Mouse (Mus musculus) gastrocnemius, adult 2 months (tissue): ENCODE measurements around the gene Klhl20. TPM values are rescaled to one million over a fixed set of nuclear protein-coding genes. Genes with fewer than 3 reads are reported as not detected.

Source experiments
- DNase-seq: peaks from one replicate; pipeline ENCODE4 v3.0.0; 2022
- H3K27ac ChIP-seq: fragments of 200-600 bp; 2 replicates; pipeline ENCODE4 v1.8.1; 2022; ENCODE audit warnings: mild to moderate bottlenecking
- H3K4me3 ChIP-seq: fragments of 200-600 bp; 2 replicates; pipeline ENCODE4 v1.8.1; 2022; ENCODE audit warnings: mild to moderate bottlenecking, moderate library complexity
- CTCF ChIP-seq: fragments of 200-600 bp; IDR thresholded peaks from 2 replicates; pipeline ENCODE4 v1.8.1; 2022; ENCODE audit warnings: antibody characterized with exemption, mild to moderate bottlenecking, moderate library complexity
- intact Hi-C: fragments of 180-260 bp; cut with DNase I; formaldehyde crosslinking; loops from one replicate; pipeline ENCODE4 v1.15.1; 2025
- total RNA-seq, 2 experiments: library from RNA; stranded (reverse); gene quantifications; 2 replicates each; pipeline ENCODE4 v1.2.3; 2021

Gene Klhl20
- total RNA-seq, 2 experiments from 2014 or later, result 7.2 to 8.2 TPM

DNA sequence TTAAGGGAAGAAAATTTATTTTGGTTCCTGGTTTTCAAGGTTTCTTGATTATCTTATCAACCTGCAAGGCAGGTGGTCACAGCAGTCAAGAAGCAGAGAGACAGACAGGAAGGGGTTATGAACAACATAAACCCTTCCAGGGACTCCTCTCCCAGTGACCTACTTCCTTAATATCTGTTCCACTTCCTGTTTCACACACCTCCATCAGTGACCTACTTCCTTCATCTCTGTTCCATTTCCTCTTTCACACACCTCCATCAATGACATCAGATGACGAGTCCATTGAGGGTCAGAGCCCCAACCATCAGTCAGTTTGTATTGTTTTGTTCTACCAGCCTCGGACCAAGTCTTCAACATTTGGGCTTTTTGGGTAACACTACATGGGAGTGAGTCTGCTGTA is 8.2 kb upstream of the Klhl20 start:
- intact Hi-C loops, result no loop called here
- no peak for DNase-seq
- Histone ChIP-seq H3K4me3 (no peak overlapping the region), H3K27ac (no peak overlapping the region)
- no peak for TF ChIP-seq CTCF

DNA sequence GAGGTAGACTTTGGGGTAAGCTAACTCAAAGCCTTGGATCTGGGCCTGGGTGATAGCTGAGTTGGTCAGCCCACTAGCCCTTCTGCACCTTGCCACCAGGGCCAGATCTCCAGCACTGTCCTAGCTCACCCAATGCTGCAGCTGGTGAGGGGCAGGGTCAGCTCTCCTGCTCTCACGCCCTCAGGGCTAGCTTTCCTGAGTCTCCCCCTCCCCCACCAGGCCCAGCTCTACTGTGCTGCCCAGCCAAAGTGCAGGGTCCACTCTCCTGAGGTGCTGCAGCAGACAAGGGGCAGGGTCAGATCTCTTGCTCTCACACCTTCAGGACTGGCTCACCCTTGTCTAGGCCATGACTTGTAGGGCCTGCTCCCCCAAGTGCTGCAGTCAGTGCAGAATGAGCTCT is 4.8 kb downstream of the Klhl20 start:
- no peak for TF ChIP-seq CTCF
- H3K4me3 ChIP-seq, result no peak overlapping the region
- no peak for DNase-seq
- H3K27ac ChIP-seq, result no peak overlapping the region
- intact Hi-C loops, result no loop called here

DNA sequence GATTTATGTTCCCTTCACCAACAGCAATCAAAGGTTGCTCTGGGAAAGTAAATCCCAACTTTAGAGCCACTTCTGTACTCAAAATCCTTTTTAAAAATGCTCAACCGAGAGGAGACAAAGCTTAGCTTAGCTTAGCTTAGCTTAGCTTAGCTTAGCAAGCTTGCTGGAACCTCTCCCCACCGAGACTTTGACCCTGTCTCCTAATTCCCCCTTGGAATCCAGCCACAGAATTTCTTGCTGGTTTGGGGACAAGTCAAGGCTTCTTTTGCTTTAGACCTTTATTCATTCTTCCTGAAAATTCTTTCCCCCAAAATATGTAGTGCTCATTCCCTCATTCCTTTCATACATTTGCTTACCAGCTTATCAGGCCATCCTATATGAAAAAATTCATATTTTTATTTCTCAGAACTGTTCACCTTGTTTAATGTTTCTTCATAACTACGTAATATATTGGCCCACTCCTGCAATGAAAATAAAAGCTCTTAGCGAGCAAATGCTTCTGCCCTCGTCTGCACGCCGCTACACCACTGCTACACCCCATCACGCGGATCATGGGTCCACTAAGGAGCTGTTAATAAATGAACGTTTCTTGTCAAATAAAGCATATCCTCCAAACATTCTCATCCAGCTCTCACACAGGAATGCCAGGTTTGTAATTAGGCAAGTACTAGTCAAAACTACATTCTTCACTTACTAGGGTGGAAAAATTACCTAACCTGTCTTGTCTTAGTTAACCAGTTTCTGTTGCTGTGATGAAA is 8.5 kb downstream of the Klhl20 start:
- intact Hi-C loops, result no loop called here
- Histone ChIP-seq H3K27ac (no peak overlapping the region), H3K4me3 (no peak overlapping the region)
- TF ChIP-seq CTCF, result no peak
- no peak for DNase-seq

DNA sequence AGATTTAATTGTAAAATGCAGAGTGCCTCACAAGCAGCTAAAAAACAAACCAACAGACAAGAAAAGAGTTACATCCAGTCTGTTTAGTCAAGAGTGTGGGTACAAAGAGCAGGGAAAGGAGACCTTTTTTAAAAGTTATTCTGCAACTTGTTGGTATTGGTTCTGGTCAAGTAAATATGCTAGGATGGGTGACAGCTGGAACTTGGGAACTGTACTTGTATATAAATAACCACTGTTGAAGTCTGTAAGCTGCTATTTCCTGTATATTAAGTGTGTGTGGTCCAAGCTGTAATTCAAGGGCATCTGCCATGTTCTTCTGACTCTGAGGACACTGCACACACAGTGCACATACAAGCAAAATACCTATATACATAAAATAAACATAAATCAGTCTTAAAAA is 16.7 kb downstream of the Klhl20 start:
- no peak overlapping the region for H3K27ac ChIP-seq
- intact Hi-C loops, result no loop called here
- TF ChIP-seq CTCF, result no peak
- no peak overlapping the region for H3K4me3 ChIP-seq
- no peak for DNase-seq

DNA sequence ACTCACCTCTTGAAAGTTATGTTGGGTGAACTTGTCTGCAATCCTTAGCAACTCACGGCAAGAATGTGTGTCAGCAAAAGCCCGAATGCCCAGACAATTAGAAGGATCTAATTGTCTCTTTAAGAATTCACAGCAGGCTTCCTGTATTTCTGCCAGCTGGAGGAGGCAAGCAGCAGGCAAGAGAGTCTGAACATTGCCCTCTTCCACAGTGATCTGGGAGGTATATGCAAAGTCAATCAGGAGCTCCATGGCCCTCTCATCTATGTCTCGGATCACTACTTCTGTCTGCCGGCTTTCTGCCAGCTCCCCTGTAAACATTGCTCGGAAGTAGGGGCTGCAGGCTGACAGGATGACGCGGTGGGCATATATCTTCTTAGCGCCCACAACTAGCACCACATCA is 22.1 kb downstream of the Klhl20 start:
- no peak overlapping the region for H3K27ac ChIP-seq
- no peak overlapping the region for H3K4me3 ChIP-seq
- TF ChIP-seq CTCF, result no peak
- no peak for DNase-seq
- intact Hi-C loops, result no loop called here

DNA sequence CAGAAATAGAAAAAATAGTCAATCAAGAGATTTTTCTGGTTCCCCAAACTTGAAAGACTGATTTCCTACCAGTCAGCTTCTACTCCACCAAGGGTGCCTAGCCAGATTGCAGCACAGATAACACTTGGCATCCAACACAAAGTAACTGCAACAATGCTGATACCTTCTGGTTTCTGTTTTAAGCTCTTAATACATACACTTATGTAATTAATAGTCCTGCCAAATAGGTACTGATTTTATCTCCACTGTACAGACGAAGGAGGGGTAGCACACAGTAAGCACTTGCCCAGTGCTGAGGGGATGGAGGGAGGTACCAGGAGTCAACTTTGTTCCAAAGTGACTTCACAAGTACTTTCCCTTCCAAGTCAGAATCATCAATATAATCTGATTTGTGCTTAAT is 27.5 kb downstream of the Klhl20 start:
- intact Hi-C loops, result no loop called here
- Histone ChIP-seq H3K4me3 (no peak overlapping the region), H3K27ac (no peak overlapping the region)
- no peak for DNase-seq
- TF ChIP-seq CTCF, result no peak

DNA sequence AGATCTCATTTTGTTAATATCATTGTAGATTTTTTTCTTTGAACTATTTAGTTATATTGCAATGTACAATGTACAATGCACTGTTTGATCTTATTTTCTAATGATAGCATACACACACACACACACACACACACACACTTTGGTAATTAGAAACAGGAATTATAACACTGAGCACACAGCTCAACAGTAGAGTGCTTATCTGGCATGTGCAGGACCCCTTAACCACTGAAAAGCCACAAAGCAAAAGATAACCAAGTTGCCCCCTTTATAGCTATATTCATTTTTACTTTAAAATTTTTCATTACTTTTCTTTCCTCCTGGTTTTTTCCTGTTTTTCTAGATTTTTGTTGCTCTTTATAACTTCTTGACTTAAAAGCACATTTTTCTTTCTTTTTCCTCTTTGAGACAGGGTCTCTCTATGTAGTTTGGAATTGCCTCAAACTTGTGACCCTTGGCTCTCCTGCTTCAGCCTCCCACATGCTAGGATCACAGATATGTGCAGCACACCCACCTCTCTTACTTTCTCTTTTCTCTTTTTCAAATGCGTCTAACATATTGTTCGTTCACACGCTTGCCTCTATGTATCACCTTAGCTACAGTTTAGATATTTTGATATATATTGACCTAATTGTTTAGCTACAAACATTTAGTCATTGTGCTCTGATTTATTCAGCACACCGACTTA is 31.4 kb downstream of the Klhl20 start:
- intact Hi-C loops, result no loop called here
- DNase-seq, result no peak
- TF ChIP-seq CTCF, result no peak
- Histone ChIP-seq H3K27ac (no peak overlapping the region), H3K4me3 (no peak overlapping the region)

DNA sequence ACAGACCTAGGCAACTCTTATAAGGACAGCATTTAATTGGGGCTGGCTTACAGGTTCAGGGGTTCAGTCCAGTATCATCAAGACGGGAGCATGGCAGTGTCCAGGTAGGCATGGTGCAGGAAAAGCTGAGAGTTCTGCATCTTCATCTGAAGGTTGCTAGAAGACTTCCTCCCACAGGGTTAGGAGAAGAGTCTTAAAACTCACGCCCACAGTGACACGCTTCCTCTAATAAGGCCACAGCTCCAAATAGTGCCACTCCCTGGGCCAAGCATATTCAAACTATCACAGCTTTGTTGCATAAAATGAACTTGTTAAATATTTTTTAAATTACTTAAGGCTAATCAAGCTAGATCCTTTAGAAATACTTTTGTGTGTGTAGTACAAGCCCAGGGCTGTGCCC is 54.1 kb downstream of the Klhl20 start:
- intact Hi-C loops, result no loop called here

DNA sequence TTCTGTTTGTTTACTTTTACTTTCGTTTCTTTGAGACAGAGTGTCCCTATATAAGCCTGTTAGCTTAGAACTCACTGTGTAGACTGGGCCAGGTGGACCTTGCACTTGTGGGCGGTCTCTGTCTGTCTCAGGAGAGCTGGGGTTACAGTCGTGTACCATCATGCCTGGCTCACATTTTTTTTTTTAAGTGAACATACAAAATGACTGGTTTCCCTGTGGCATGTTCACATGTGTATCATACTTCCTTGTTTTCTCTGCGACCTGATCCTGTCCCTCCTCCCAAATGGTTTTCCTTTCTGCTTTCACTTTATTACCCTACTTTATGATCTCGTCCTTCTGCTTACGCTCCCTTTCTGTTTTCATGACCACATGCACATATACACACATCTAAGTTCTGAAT is 55.1 kb downstream of the Klhl20 start:
- no peak overlapping the region for H3K27ac ChIP-seq
- intact Hi-C loops, result no loop called here
- DNase-seq, result no peak
- no peak for TF ChIP-seq CTCF
- no peak overlapping the region for H3K4me3 ChIP-seq

More for the DNA sequence above, 54.1 kb downstream of the Klhl20 start:
- H3K4me3 ChIP-seq, result no peak overlapping the region
- H3K27ac ChIP-seq, result no peak overlapping the region
- DNase-seq, result no peak
- no peak for TF ChIP-seq CTCF

DNA sequence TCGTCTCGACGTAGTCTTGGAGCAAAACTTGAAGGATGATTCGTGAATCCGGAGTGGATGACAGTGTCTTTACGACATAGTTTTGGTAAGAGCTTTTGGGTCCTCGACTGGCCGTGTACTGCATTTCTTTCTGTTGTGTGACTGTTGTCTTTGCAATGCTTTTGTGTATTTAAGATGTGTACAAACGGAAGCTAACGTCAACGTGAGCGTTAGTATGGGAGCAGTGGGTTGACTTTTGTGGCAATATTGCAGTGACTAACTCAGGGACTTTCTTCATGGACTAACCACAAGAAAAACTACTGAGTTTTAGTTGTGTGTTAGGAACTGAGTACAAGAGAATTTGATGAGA is 60.1 kb downstream of the Klhl20 start:
- DNase-seq, result no peak
- TF ChIP-seq CTCF, result no peak
- Histone ChIP-seq H3K27ac (peak overlapping the region; percentile 87), H3K4me3 (peak overlapping the region; percentile 83)
- intact Hi-C loops, result loop anchor here (5.0 kb wide), 1 partner anchor 34 kb away; no protein-coding TSS in a partner anchor

DNA sequence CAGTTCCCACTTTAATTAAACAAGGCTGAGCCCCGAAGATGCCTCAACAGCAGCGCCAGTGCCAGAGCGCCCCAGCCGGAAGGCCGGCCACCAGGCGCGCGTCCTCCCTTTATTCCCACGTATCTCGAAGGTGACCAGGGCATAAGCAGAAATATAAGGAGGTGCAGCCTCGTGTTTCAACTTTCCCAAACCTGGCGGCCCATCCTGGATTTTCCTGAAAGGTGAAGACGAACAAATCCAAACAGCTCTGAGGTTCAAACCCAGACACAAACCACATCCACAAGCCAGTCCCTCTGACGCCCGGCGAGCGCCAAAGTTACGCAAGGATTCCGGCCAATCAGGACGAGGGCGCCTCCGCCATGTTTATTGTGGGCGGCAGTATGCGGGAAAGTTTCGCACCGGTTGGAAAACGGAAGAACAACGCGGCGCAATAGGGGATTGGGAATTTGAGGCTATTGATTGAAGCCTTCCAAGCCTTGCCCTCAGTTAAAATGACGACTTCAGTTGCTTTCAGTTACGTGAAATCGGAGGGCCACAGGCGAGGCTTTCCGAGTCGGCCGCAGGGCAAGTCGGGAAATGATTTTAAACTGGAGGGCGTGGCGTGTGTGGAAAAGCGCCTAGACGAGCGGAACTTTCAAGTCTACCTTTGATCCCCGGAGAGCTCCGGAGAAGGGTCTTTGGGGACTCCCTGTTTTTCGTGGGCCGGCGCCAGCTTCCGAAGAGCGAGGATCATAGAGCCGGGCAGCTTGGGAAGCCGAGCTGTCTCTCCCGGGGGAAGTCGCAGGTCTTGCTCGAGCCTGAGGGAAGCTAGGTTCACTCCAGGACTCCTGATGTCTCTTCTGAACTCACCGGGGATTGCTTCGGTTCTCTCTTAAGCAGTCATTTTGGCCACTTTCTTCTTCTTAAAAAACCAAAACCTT is 60.7 kb downstream of the Klhl20 start, which contains the start of the genes Dars2 and Cenpl:
Gene Dars2, minus strand, starts transcription at position 307 of the 920 bp plus-strand sequence.
Gene Cenpl, plus strand, starts transcription at position 362 of the 920 bp plus-strand sequence.
- peak within 1 kb of the TSS; percentile 87 for H3K27ac ChIP-seq
- peak; percentile 16; the same call in 1 of the 2 replicates for TF ChIP-seq CTCF
- H3K4me3 ChIP-seq, result peak within 1 kb of the TSS; percentile 83
- intact Hi-C loops, result loop anchor here (5.0 kb wide), 1 partner anchor 33 kb away; no protein-coding TSS in a partner anchor
- DNase-seq, result peak; percentile 96

DNA sequence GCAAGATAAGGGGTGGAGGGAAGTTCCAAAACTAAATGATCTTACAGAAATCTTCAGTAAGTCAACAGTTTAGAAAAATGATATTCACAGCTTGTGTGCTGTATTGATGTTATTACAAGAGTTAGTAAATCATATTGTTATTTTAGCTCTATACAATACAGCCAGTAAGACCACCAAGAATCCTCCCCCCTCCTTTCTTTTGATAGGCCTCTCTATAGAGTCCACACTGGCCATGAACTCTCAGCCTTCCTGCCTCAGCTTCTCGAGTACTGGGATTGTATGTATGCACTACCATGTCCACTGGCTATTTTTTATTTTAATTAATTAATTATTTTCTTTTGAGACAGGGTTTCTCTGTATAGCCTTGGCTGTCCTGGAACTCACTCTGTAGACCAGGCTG is 68.0 kb downstream of the Klhl20 start:
- intact Hi-C loops, result no loop called here
- DNase-seq, result no peak

More for the DNA sequence above, 68.0 kb downstream of the Klhl20 start:
- no peak overlapping the region for H3K4me3 ChIP-seq
- no peak for TF ChIP-seq CTCF
- no peak overlapping the region for H3K27ac ChIP-seq
